Mouse (Mus musculus) kidney, postnatal 0 days (tissue): ENCODE measurements around the gene Nova1. TPM values are rescaled to one million over a fixed set of nuclear protein-coding genes. Genes with fewer than 3 reads are reported as not detected.

ENCODE experiments used
- ATAC-seq: fragments of 200-750 bp; cut with Nextera tagmentation; replicated peaks from 2 replicates; pipeline ENCODE4 v1.8.0; 2017; ENCODE audit warnings: low read depth, moderate number of reproducible peaks, moderate TSS enrichment, moderate library complexity; ENCODE audit not compliant: low FRiP score
- DNase-seq: peaks from one replicate; pipeline ENCODE4 v3.0.0-alpha.2; 2016; ENCODE audit warnings: low spot score
- H3K27ac ChIP-seq: fragments of 300-500 bp; sonication (generic); 2 replicates; pipeline ENCODE4 v1.5.1; 2014; ENCODE audit warnings: mild to moderate bottlenecking
- H3K27me3 ChIP-seq: fragments of 300-500 bp; sonication (generic); 2 replicates; pipeline ENCODE4 v1.6.1; 2014; ENCODE audit warnings: low read length, mixed read lengths; ENCODE audit not compliant: insufficient read depth
- H3K36me3 ChIP-seq: fragments of 300-500 bp; sonication (generic); 2 replicates; pipeline ENCODE4 v1.6.1; 2014; ENCODE audit warnings: low read length, mixed read lengths; ENCODE audit not compliant: insufficient read depth
- H3K4me1 ChIP-seq: fragments of 300-500 bp; sonication (generic); replicated peaks from 2 replicates; pipeline ENCODE4 v1.6.1; 2014; ENCODE audit warnings: antibody characterized with exemption, low read length, mixed read lengths; ENCODE audit not compliant: insufficient read depth
- H3K4me2 ChIP-seq: fragments of 300-500 bp; sonication (generic); 2 replicates; pipeline ENCODE4 v1.6.1; 2014; ENCODE audit warnings: mild to moderate bottlenecking, low read length, moderate library complexity, mixed read lengths
- H3K4me3 ChIP-seq: fragments of 300-500 bp; sonication (generic); replicated peaks from 2 replicates; pipeline ENCODE4 v1.5.1; 2014; ENCODE audit warnings: low read depth, low read length
- H3K9ac ChIP-seq: fragments of 300-500 bp; sonication (generic); 2 replicates; pipeline ENCODE4 v1.6.1; 2014; ENCODE audit warnings: low read depth, low read length
- H3K9me3 ChIP-seq: fragments of 300-500 bp; sonication (generic); replicated peaks from 2 replicates; pipeline ENCODE4 v1.6.1; 2016; ENCODE audit warnings: low read length, inconsistent platforms, mixed read lengths
- CTCF ChIP-seq: IDR thresholded peaks from 2 replicates; pipeline ENCODE4 v1.5.1; 2016; ENCODE audit warnings: antibody characterized with exemption, low read depth, mild to moderate bottlenecking, moderate library complexity
- WGBS: fragments of 180-500 bp; shearing (Covaris S2); extraction: QIAGEN DNeasy Blood & Tissue Kit; methylation state at CpG from one replicate; pipeline ENCODE4 v1.1.7; 2014; 5-methylcytosine and 5-hydroxymethylcytosine counted together
- polyA plus RNA-seq: library from polyadenylated mRNA; unstranded; fragments of >200 nt; fragmentation: Nextera tagmentation; extraction: Ambion mirVana; gene quantifications from 2 replicates; pipeline ENCODE4 v1.2.1, GENCODE M21; 2015

Gene Nova1
- polyA plus RNA-seq, 1 experiment from 2014 or later = 0.86 TPM

DNA sequence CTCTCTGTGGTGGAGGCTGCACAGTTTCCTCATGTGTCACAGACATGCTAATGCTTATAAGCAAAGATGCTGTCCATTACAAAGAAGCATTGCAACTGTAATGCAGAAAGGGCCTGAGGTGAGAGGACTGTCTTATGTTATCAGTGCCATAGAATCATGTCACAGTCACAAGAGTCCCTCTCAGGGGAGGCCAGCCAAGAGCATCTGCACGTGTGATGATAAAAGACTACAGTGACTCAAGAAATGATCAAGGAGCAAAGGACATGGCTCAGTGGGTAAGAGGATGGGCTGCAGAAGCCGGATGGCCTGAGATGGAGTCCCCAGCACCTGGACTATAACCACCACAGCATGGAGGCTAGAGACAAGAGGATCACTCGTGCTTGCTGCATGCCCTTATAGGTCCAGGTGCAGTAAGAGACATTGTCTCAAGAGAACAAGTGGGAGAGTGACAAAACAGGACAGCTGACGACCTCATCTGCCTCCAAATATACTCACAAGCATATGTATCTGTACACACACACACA is 64.3 kb downstream of the Nova1 start:
- no peaks in the 10 kb centered on the region for H3K27me3 ChIP-seq
- WGBS = 59% methylated on average over 4 of the region's 4 CpGs
- no peak overlapping the region for H3K4me3 ChIP-seq
- no peak for ATAC-seq
- H3K27ac ChIP-seq = no peak overlapping the region
- DNase-seq = no peak
- no peaks in the 10 kb centered on the region for H3K4me1 ChIP-seq
- H3K36me3 ChIP-seq = no peaks in the 10 kb centered on the region
- no peak overlapping the region for H3K4me2 ChIP-seq
- H3K9me3 ChIP-seq = no peaks in the 10 kb centered on the region
- H3K9ac ChIP-seq = no peak overlapping the region
- no peak for TF ChIP-seq CTCF

DNA sequence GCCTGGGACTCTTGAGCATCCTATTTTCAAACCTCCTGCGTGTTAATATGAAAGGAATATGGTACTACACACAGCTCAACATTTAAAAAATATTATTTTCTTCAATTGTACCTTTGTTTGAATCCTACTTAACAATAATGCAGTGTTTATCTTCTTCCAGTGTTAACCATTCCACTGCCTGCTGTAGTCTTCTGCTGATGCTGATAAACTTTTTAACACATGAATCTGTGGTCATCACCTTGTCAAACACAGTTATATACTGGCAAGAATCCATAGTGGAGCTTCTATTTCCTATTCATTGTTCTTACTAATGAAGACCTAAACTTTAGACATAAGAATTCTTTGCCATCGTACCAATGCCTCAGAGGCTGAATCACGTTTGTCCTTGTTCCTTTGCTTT is 65.6 kb downstream of the Nova1 start:
- Histone ChIP-seq H3K4me2 (no peak overlapping the region), H3K4me3 (no peak overlapping the region), H3K36me3 (no peaks in the 10 kb centered on the region), H3K27ac (no peak overlapping the region), H3K9ac (no peak overlapping the region), H3K4me1 (no peaks in the 10 kb centered on the region), H3K27me3 (no peaks in the 10 kb centered on the region), H3K9me3 (no peaks in the 10 kb centered on the region)
- ATAC-seq (no peak), DNase-seq (no peak)
- TF ChIP-seq CTCF = no peak
- WGBS = 78% methylated on average over 3 of the region's 3 CpGs

DNA sequence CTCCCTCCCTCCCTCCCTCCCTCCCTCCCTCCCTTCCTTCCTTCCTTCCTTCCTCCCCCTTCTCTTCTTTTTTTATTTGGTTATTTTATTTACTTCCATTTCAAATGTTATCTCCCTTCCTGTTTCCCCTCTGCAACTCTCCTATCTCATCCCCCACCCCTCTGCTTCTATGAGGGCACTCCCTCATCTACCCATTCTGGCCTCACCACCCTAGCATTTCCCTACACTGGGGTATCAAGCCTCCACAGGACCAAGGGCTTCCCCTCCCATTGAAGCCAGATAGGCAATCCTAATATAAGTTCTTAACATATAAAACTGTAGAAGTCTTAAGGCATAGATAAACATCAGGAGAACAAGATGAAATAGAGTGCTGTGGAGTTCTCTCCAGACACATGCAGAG is 85.5 kb downstream of the Nova1 start:
- no peak overlapping the region for H3K27ac ChIP-seq
- H3K36me3 ChIP-seq = no peaks in the 10 kb centered on the region
- no peaks in the 10 kb centered on the region for H3K4me1 ChIP-seq
- DNase-seq = no peak
- no peak overlapping the region for H3K4me3 ChIP-seq
- no peak overlapping the region for H3K4me2 ChIP-seq
- no peaks in the 10 kb centered on the region for H3K9me3 ChIP-seq
- no peak for TF ChIP-seq CTCF
- no peaks in the 10 kb centered on the region for H3K27me3 ChIP-seq
- no peak for ATAC-seq
- H3K9ac ChIP-seq = no peak overlapping the region

DNA sequence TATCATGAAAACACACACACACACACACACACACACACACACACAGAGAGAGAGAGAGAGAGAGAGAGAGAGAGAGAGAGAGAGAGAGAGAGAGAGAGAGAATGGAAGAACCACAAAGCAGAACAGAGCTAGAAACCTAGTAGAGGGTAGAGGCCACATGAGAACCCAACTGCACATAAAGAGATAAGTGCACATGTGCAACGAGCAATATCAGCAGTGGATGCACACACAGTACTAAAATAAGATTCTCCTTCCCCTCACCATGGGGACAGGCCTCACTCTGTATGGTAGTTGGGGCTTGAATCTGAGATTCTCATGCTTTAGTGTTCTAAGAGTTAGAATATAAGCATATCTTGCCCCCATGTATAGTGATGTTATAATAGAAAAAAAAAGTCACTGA is 86.8 kb downstream of the Nova1 start:
- H3K27ac ChIP-seq = no peak overlapping the region
- DNase-seq (no peak), ATAC-seq (no peak)
- 72% methylated on average over 1 of the region's 1 CpGs for WGBS
- no peaks in the 10 kb centered on the region for H3K36me3 ChIP-seq
- no peaks in the 10 kb centered on the region for H3K9me3 ChIP-seq
- no peak overlapping the region for H3K4me2 ChIP-seq
- H3K4me3 ChIP-seq = no peak overlapping the region
- no peaks in the 10 kb centered on the region for H3K4me1 ChIP-seq
- no peak for TF ChIP-seq CTCF
- no peak overlapping the region for H3K9ac ChIP-seq
- H3K27me3 ChIP-seq = no peaks in the 10 kb centered on the region

DNA sequence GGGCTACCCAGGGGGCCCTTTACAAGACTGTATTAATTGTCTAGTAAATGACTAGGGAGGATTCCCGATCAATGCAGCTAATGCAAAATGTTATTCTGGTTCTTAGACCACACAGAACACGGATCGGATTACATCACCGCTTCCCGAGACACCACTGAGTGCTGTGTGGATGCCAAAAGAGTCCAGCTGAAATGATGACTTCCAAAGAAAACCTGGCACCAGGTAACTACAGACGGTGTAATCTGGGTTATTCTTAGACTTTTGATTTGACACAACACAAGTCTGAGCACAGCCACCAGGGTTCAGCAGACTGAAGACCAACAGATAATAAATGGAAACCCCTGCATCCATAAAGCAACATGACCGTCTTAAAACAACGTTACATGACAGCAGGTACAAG is 96.8 kb downstream of the Nova1 start:
- H3K4me2 ChIP-seq = no peak overlapping the region
- no peak overlapping the region for H3K9ac ChIP-seq
- H3K4me3 ChIP-seq = no peak overlapping the region
- H3K36me3 ChIP-seq = no peaks in the 10 kb centered on the region
- H3K4me1 ChIP-seq = no peaks in the 10 kb centered on the region
- 41% methylated on average over 8 of the region's 8 CpGs for WGBS
- ATAC-seq (no peak), DNase-seq (no peak)
- H3K27me3 ChIP-seq = no peaks in the 10 kb centered on the region
- H3K9me3 ChIP-seq = no peaks in the 10 kb centered on the region
- no peak overlapping the region for H3K27ac ChIP-seq
- no peak for TF ChIP-seq CTCF

DNA sequence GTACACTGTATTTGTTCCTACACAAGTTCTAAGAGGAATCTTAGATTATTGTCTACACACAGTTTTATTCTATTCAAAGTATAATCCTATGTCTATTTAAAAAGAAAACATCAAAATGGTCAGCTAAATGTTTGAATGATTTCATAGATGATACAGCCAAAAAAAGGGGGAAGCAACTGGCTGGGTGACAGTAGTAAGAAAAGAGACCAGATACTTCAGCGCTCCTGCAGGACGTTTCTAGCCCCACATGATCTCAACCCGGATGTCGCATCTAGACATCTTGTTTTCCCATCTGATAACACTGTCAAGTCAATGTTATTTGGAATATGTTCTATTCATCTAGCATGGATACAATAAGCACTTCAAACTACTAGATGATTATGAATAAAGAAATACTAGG is 99.7 kb downstream of the Nova1 start:
- WGBS = 90% methylated on average over 4 of the region's 4 CpGs
- H3K27ac ChIP-seq = no peak overlapping the region
- no peak overlapping the region for H3K4me3 ChIP-seq
- no peaks in the 10 kb centered on the region for H3K27me3 ChIP-seq
- H3K4me2 ChIP-seq = no peak overlapping the region
- ATAC-seq = no peak
- H3K9me3 ChIP-seq = no peaks in the 10 kb centered on the region
- no peaks in the 10 kb centered on the region for H3K36me3 ChIP-seq
- TF ChIP-seq CTCF = no peak
- DNase-seq = no peak
- no peaks in the 10 kb centered on the region for H3K4me1 ChIP-seq
- H3K9ac ChIP-seq = no peak overlapping the region

DNA sequence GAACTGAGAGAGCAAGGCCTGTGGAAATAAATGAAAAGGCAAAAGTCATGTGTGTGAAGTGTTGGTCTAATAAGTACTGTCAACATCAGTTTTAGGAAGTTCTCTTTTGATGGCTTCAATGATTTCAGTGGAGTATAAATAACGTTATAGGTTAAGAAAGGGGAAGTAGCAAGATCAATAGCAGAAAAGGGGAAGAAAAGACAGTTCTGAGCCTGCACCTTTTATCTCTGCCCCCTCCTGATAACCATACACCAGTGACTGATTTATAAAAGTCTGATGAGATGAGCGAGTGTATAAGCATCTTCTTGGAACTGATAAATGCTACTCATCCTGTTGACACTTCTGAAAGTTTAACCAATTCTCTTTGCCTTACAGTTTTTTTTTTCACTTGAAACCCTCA is 108.6 kb downstream of the Nova1 start:
- Histone ChIP-seq H3K36me3 (no peaks in the 10 kb centered on the region), H3K27ac (no peak overlapping the region), H3K9ac (no peak overlapping the region), H3K27me3 (no peaks in the 10 kb centered on the region), H3K4me1 (no peaks in the 10 kb centered on the region), H3K4me2 (no peak overlapping the region), H3K4me3 (no peak overlapping the region), H3K9me3 (no peaks in the 10 kb centered on the region)
- no peak for TF ChIP-seq CTCF
- no peak for DNase-seq
- ATAC-seq = no peak
- WGBS = 80% methylated on average over 2 of the region's 2 CpGs
